Mouse (Mus musculus): ENCODE measurements around the gene Hapln4. TPM values are rescaled to one million over a fixed set of nuclear protein-coding genes. Genes with fewer than 3 reads are reported as not detected.
"Not testable (repeated sequence)": the region's sequence is repeated elsewhere in the genome, so short reads cannot be mapped to it uniquely, and the experiment has no call there.

Gene Hapln4
- polyA plus RNA-seq (2015; fragmentation: Nextera tagmentation; extraction: Ambion mirVana): 0.06 TPM in 1 of 2 replicates, not detected in the other

- no peak within 1 kb of the TSS for H3K9ac ChIP-seq (ENCODE audit: low read length)
- peaks cover 13% of the 10 kb centered on the region for H3K4me1 ChIP-seq (replicated peaks; ENCODE audit: control insufficient read depth, insufficient read depth, low read length)
- WGBS: 2% methylated on average over 26 of the region's 26 CpGs
- ATAC-seq (ENCODE audit: low read depth): 0 out of 2 replicates have a peak, but pooled peaks have one; percentile 10
- no peak within 1 kb of the TSS for H3K27ac ChIP-seq (ENCODE audit: low read length)
- no peaks in the 10 kb centered on the region for H3K9me3 ChIP-seq (ENCODE audit: control insufficient read depth, low read length)
- peak within 1 kb of the TSS; percentile 49 for H3K4me2 ChIP-seq (ENCODE audit: low read depth, low read length)
- peak within 1 kb of the TSS; percentile 36 for H3K4me3 ChIP-seq (ENCODE audit: low read length)
- H3K36me3 ChIP-seq (ENCODE audit: control insufficient read depth, insufficient read depth, low read length): no peaks in the 10 kb centered on the region
- H3K27me3 ChIP-seq (ENCODE audit: control insufficient read depth, insufficient read depth, low read depth, low read length): peaks cover 64% of the 10 kb centered on the region
Observed at GRCm38 (mm10) chr8:70083285-70083684, at the start of gene Hapln4. Gene Hapln4 (plus strand): TSS chr8:70083457.

DNA sequence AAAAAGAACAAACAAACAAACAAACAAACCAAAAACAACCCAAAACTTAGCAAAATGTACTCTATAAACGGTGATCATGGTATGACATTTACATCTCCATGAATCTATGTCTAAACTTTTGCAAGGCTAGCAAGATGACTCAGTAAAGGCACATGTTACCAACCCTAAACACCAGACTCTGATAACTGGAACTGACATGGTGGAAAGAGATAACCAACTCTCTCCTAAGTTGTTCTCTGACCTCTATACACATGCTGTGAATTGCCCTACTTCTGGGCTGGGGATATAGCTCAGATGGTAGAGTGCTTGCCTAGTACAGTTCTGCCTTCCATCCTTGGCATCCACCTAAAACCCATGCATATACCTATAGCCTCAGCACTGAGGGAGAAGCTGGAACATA, 45.3 kb upstream of the Hapln4 start:
- WGBS: 79% methylated on average over 1 of the region's 1 CpGs
- no peak for ATAC-seq (ENCODE audit: low read depth)
- H3K4me1 ChIP-seq (replicated peaks; ENCODE audit: control insufficient read depth, insufficient read depth, low read length): peaks cover 10% of the 10 kb centered on the region

DNA sequence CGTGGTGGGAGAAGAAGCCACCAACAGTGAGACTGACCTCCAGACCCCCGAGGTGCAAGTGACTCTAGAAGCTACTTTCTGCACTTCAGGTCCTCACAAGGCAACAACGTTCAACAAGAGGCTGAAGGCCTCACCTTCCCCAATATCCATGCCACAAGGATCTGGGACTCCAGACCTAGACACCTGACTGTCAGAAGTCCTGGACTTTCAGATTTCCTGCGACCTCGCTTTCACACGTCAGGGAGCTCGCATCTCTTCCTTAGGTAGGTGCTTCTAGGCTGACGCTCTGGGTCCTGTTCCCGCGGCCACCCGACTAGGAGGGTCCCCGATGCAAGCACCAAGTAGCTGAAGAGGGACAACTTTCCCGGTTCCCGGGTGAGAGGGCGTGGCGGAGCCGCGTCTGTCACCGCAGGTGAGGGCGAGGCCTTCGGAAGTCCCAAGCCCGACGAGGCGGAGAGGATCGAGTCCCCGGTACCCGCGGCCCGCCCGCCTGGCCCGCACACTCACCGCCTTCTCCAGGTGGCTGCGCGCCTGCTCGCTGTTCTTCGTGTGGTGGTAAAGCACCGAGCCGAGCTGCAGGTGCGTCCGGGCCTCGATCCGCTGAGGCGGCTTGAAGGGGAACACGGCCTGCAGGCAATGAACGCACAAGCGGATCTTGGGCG, 41.2 kb upstream of the Hapln4 start:
- peak; percentile 42 for ATAC-seq (ENCODE audit: low read depth)
- peak overlapping the region; percentile 87; the same call in 1 of the 2 replicates for H3K27ac ChIP-seq (ENCODE audit: low read length)
- H3K4me2 ChIP-seq (ENCODE audit: low read depth, low read length): peak overlapping the region; percentile 94
- H3K9me3 ChIP-seq (ENCODE audit: control insufficient read depth, low read length): no peaks in the 10 kb centered on the region
- H3K36me3 ChIP-seq (ENCODE audit: control insufficient read depth, insufficient read depth, low read length): no peaks in the 10 kb centered on the region
- peak overlapping the region; percentile 82 for H3K4me3 ChIP-seq (ENCODE audit: low read length)
- WGBS: under 1% methylated on average over 41 of the region's 47 CpGs
- H3K9ac ChIP-seq (ENCODE audit: low read length): peak overlapping the region; percentile 93
- H3K27me3 ChIP-seq (ENCODE audit: control insufficient read depth, insufficient read depth, low read depth, low read length): no peaks in the 10 kb centered on the region
- peaks cover 10% of the 10 kb centered on the region for H3K4me1 ChIP-seq (replicated peaks; ENCODE audit: control insufficient read depth, insufficient read depth, low read length)

More for the DNA sequence above, 45.3 kb upstream of the Hapln4 start:
- Histone ChIP-seq H3K9me3 (ENCODE audit: control insufficient read depth, low read length) (no peaks in the 10 kb centered on the region), H3K36me3 (ENCODE audit: control insufficient read depth, insufficient read depth, low read length) (no peaks in the 10 kb centered on the region), H3K27ac (ENCODE audit: low read length) (no peak overlapping the region), H3K4me2 (ENCODE audit: low read depth, low read length) (no peak overlapping the region), H3K27me3 (ENCODE audit: control insufficient read depth, insufficient read depth, low read depth, low read length) (no peaks in the 10 kb centered on the region), H3K4me3 (ENCODE audit: low read length) (no peak overlapping the region), H3K9ac (ENCODE audit: low read length) (no peak overlapping the region)

- H3K4me1 ChIP-seq (replicated peaks; ENCODE audit: control insufficient read depth, insufficient read depth, low read length): peaks cover 10% of the 10 kb centered on the region
- ATAC-seq (ENCODE audit: low read depth): peak; percentile 97
- WGBS: under 1% methylated on average over 65 of the region's 65 CpGs
- peak within 1 kb of the TSS; percentile 93 for H3K9ac ChIP-seq (ENCODE audit: low read length)
- peak within 1 kb of the TSS; percentile 94 for H3K4me2 ChIP-seq (ENCODE audit: low read depth, low read length)
- no peaks in the 10 kb centered on the region for H3K27me3 ChIP-seq (ENCODE audit: control insufficient read depth, insufficient read depth, low read depth, low read length)
- peak within 1 kb of the TSS; percentile 82 for H3K4me3 ChIP-seq (ENCODE audit: low read length)
- no peaks in the 10 kb centered on the region for H3K36me3 ChIP-seq (ENCODE audit: control insufficient read depth, insufficient read depth, low read length)
- no peaks in the 10 kb centered on the region for H3K9me3 ChIP-seq (ENCODE audit: control insufficient read depth, low read length)
- H3K27ac ChIP-seq (ENCODE audit: low read length): peak within 1 kb of the TSS; percentile 87
Observed at GRCm38 (mm10) chr8:70042583-70043455, 40.4 kb upstream of the Hapln4 start, which contains the start of the genes Mau2 and Sugp1. Gene Mau2 (minus strand): TSS chr8:70042734. Gene Sugp1 (plus strand): TSS chr8:70042813.

GRCm38 (mm10) chr8:70043996-70044395, 39.3 kb upstream of the Hapln4 start:
- no peak for ATAC-seq (ENCODE audit: low read depth)
- no peak overlapping the region for H3K4me3 ChIP-seq (ENCODE audit: low read length)
- H3K9me3 ChIP-seq (ENCODE audit: control insufficient read depth, low read length): no peaks in the 10 kb centered on the region
- peaks cover 2% of the 10 kb centered on the region; the same call in 1 of the 2 replicates for H3K36me3 ChIP-seq (ENCODE audit: control insufficient read depth, insufficient read depth, low read length)
- 86% methylated on average over 5 of the region's 5 CpGs for WGBS
- H3K9ac ChIP-seq (ENCODE audit: low read length): no peak overlapping the region
- peaks cover 10% of the 10 kb centered on the region for H3K4me1 ChIP-seq (replicated peaks; ENCODE audit: control insufficient read depth, insufficient read depth, low read length)
- H3K27me3 ChIP-seq (ENCODE audit: control insufficient read depth, insufficient read depth, low read depth, low read length): no peaks in the 10 kb centered on the region
- no peak overlapping the region for H3K4me2 ChIP-seq (ENCODE audit: low read depth, low read length)
- H3K27ac ChIP-seq (ENCODE audit: low read length): no peak overlapping the region

DNA sequence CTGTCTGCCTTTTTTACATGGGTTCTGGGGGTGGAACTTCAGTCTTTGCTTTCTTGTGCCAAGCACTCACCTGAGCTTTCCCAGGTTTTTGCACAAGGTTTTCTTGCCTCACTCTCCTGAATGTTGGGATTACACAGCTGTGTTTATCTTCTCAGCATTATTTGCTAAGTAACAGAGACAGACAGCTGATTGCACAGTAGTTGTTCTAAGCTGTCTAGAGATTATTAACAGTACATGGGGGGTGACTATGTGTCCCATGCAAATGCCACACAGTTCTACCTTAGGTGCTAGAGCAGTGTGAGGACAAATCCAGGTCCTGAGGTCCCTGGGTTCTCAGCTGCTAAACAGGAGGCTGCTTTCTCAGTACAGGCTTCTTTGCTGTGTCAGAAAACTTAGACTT, 33.6 kb upstream of the Hapln4 start:
- Histone ChIP-seq H3K9ac (ENCODE audit: low read length) (no peak overlapping the region), H3K27me3 (ENCODE audit: control insufficient read depth, insufficient read depth, low read depth, low read length) (no peaks in the 10 kb centered on the region), H3K27ac (ENCODE audit: low read length) (no peak overlapping the region), H3K4me1 (replicated peaks; ENCODE audit: control insufficient read depth, insufficient read depth, low read length) (no peaks in the 10 kb centered on the region; the same call in 1 of the 2 replicates), H3K4me2 (ENCODE audit: low read depth, low read length) (no peak overlapping the region), H3K36me3 (ENCODE audit: control insufficient read depth, insufficient read depth, low read length) (peaks cover 33% of the 10 kb centered on the region), H3K4me3 (ENCODE audit: low read length) (no peak overlapping the region), H3K9me3 (ENCODE audit: control insufficient read depth, low read length) (no peaks in the 10 kb centered on the region)
- ATAC-seq (ENCODE audit: low read depth): no peak

- H3K4me1 ChIP-seq (replicated peaks; ENCODE audit: control insufficient read depth, insufficient read depth, low read length); H3K27ac ChIP-seq (ENCODE audit: low read length); H3K9me3 ChIP-seq (ENCODE audit: control insufficient read depth, low read length); ATAC-seq (ENCODE audit: low read depth); H3K27me3 ChIP-seq (ENCODE audit: control insufficient read depth, insufficient read depth, low read depth, low read length); H3K4me3 ChIP-seq (ENCODE audit: low read length); H3K4me2 ChIP-seq (ENCODE audit: low read depth, low read length); H3K9ac ChIP-seq (ENCODE audit: low read length): not testable (repeated sequence)
- H3K36me3 ChIP-seq (ENCODE audit: control insufficient read depth, insufficient read depth, low read length): peaks cover 40% of the 10 kb centered on the region
- WGBS: 93% methylated on average over 5 of the region's 5 CpGs
Observed at GRCm38 (mm10) chr8:70050434-70050833, 32.8 kb upstream of the Hapln4 start.

- Histone ChIP-seq H3K9me3 (ENCODE audit: control insufficient read depth, low read length) (no peaks in the 10 kb centered on the region), H3K27me3 (ENCODE audit: control insufficient read depth, insufficient read depth, low read depth, low read length) (no peaks in the 10 kb centered on the region), H3K4me1 (replicated peaks; ENCODE audit: control insufficient read depth, insufficient read depth, low read length) (no peaks in the 10 kb centered on the region), H3K4me2 (ENCODE audit: low read depth, low read length) (no peak overlapping the region), H3K27ac (ENCODE audit: low read length) (no peak overlapping the region), H3K36me3 (ENCODE audit: control insufficient read depth, insufficient read depth, low read length) (peaks cover 44% of the 10 kb centered on the region), H3K4me3 (ENCODE audit: low read length) (no peak overlapping the region), H3K9ac (ENCODE audit: low read length) (no peak overlapping the region)
- 81% methylated on average over 1 of the region's 1 CpGs for WGBS
- no peak for ATAC-seq (ENCODE audit: low read depth)
Observed at GRCm38 (mm10) chr8:70057721-70058120, 25.5 kb upstream of the Hapln4 start.

DNA sequence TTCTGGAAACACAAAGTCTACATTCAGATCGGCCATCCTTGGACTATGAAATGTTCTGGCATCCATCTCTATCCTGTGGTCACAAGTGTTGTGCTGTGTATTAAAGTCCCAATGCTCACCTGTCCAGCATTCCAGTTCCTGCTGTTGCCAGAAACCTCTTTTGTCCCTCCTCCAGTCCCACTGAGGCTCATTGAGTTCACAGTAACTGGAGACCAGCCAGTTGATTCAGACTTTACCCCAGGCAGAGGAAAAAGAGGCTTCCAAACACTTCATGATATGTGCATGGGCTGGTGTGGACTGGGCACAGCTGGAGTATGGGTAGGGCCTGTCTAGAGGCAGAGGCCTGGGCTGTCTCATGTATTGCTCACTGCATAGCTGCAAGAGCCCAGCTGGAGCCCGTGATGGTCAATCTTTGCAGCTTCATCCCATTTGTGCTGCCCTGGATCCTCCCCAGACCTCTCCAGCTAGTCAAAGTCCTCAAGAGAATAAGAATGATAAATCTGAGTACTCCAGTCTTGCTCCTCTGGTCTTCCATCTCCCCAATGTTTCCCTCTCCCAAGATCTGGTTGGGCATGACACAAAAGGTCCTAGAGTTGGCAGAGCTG, 11.3 kb upstream of the Hapln4 start:
- peak overlapping the region; percentile 39 for H3K27ac ChIP-seq (ENCODE audit: low read length)
- H3K4me1 ChIP-seq (replicated peaks; ENCODE audit: control insufficient read depth, insufficient read depth, low read length): peaks cover 9% of the 10 kb centered on the region
- no peaks in the 10 kb centered on the region for H3K9me3 ChIP-seq (ENCODE audit: control insufficient read depth, low read length)
- no peak overlapping the region for H3K9ac ChIP-seq (ENCODE audit: low read length)
- peak; percentile 59 for ATAC-seq (ENCODE audit: low read depth)
- H3K4me2 ChIP-seq (ENCODE audit: low read depth, low read length): peak overlapping the region; percentile 63; the same call in 1 of the 2 replicates
- H3K36me3 ChIP-seq (ENCODE audit: control insufficient read depth, insufficient read depth, low read length): peaks cover 27% of the 10 kb centered on the region
- H3K4me3 ChIP-seq (ENCODE audit: low read length): no peak overlapping the region
- 75% methylated on average over 2 of the region's 2 CpGs for WGBS
- no peaks in the 10 kb centered on the region for H3K27me3 ChIP-seq (ENCODE audit: control insufficient read depth, insufficient read depth, low read depth, low read length)

Data from lung, embryonic 16.5 days (tissue).